Comparison of ENCODE assay signal across 13 mouse cellular contexts in the genomic region with DNA sequence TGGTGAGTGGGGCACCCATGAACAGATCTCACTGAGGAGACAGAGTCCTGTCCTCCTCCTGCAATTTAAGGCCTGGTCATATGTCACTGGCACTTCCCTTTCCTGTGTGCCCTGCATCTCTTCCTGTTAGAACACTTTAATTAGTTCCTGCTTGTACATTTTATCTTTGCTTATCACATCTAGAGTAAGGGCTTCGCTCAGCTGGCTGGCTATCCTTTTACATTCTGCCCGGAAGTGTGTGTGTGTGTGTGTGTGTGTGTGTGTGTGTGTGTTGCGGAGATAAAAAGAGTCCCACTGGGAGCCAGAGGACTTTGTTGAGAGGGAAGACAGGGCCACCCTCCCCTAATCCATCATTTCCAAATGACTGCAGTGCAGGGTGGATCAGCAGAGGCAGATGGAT.
DNase-seq lines count a peak whose midpoint lies in the region; ATAC-seq lines count a peak whose summit lies in the region.
"Had no signal": no experiment of that assay in that cellular context is flagged by ENCODE, and none has a peak within 500 bp of the region (broad histone marks: within the 10 kb centered on the region; RNA-seq: fewer than 3 reads in every experiment).

No protein-coding gene starts in this region.

- H3K9me3 ChIP-seq in hindbrain, embryonic 10.5 days: no peaks in the 10 kb centered on the region
- no peaks in the 10 kb centered on the region for H3K9me3 ChIP-seq in hindbrain, embryonic 12.5 days (replicated peaks)
- H3K9me3 ChIP-seq: heart, embryonic 13.5 days; limb, embryonic 15.5 days had no signal

- no peak for ATAC-seq in hindbrain, embryonic 12.5 days (ENCODE audit: low FRiP score)
- ATAC-seq: forebrain, postnatal 0 days had no signal

- peaks cover 32% of the 10 kb centered on the region for H3K4me1 ChIP-seq in hindbrain, embryonic 10.5 days (replicated peaks)
- H3K4me1 ChIP-seq in hindbrain, embryonic 12.5 days: peaks cover 14% of the 10 kb centered on the region; the same call in 1 of the 2 replicates

- WGBS in hindbrain, embryonic 10.5 days: 47% methylated on average over 3 of the region's 3 CpGs
- 34% methylated on average over 3 of the region's 3 CpGs for WGBS in hindbrain, embryonic 12.5 days

- no peaks in the 10 kb centered on the region for H3K36me3 ChIP-seq in hindbrain, embryonic 10.5 days
- H3K36me3 ChIP-seq in hindbrain, embryonic 12.5 days: no peaks in the 10 kb centered on the region
- H3K36me3 ChIP-seq: heart, embryonic 13.5 days; limb, embryonic 15.5 days had no signal

- no peak overlapping the region for H3K9ac ChIP-seq in hindbrain, embryonic 12.5 days
- H3K9ac ChIP-seq: forebrain, postnatal 0 days; heart, embryonic 13.5 days; limb, embryonic 15.5 days had no signal

- no peak overlapping the region for H3K27ac ChIP-seq in hindbrain, embryonic 10.5 days
- no peak overlapping the region for H3K27ac ChIP-seq in hindbrain, embryonic 12.5 days
- H3K27ac ChIP-seq: heart, embryonic 13.5 days; limb, embryonic 15.5 days had no signal

- H3K27me3 ChIP-seq in hindbrain, embryonic 10.5 days (ENCODE audit: insufficient read depth, poor library complexity, severe bottlenecking): no peaks in the 10 kb centered on the region; the same call in 1 of the 2 replicates
- H3K27me3 ChIP-seq in hindbrain, embryonic 12.5 days: no peaks in the 10 kb centered on the region
- H3K27me3 ChIP-seq: heart, embryonic 13.5 days; limb, embryonic 15.5 days had no signal

- peak; percentile 35 for DNase-seq in hindbrain, embryonic 10.5 days (ENCODE audit: low spot score)
- peak; percentile 70 for DNase-seq in 416B (ENCODE audit: low read depth)
- DNase-seq in embryo, embryonic 9.5 days (ENCODE audit: extremely low spot score): peak; percentile 37
- peak; percentile 50 for DNase-seq in lung, postnatal 25 days (ENCODE audit: low spot score)
- no peak for DNase-seq in frontal cortex, postnatal 14 days (ENCODE audit: low spot score in 2 of 2)
- no peak for DNase-seq in retina, embryonic 14.5 days (ENCODE audit: low spot score)
- DNase-seq in c-Kit-positive CD71-positive TER-119-positive erythroid progenitor cells, embryonic 14.5 days (ENCODE audit: low spot score): no peak
- DNase-seq: adrenal gland, adult 2 months; cerebellum, postnatal 36 days; forebrain, postnatal 0 days had no signal

- no peak overlapping the region for H3K4me3 ChIP-seq in hindbrain, embryonic 10.5 days
- no peak overlapping the region for H3K4me3 ChIP-seq in hindbrain, embryonic 12.5 days
- H3K4me3 ChIP-seq: heart, embryonic 13.5 days; limb, embryonic 15.5 days had no signal

- no peak overlapping the region for H3K4me2 ChIP-seq in hindbrain, embryonic 12.5 days (replicated peaks)
- H3K4me2 ChIP-seq: heart, embryonic 13.5 days; limb, embryonic 15.5 days had no signal

Comparison
In these comparisons a context has a peak if more than half of its experiments do, and no peak if none do; other contexts are left out.
1. DNase-seq: peak in hindbrain, embryonic 10.5 days (single experiment), 416B (single experiment), embryo, embryonic 9.5 days (single experiment) and lung, postnatal 25 days (single experiment); none in frontal cortex, postnatal 14 days (0 of 2), retina, embryonic 14.5 days (single experiment) and c-Kit-positive CD71-positive TER-119-positive erythroid progenitor cells, embryonic 14.5 days (single experiment).